Mouse (Mus musculus): ENCODE results near the gene Prc1.
"Not testable (repeated sequence)": the region's sequence is repeated elsewhere in the genome, so short reads cannot be mapped to it uniquely, and the experiment has no call there.

The Prc1 gene

DNA sequence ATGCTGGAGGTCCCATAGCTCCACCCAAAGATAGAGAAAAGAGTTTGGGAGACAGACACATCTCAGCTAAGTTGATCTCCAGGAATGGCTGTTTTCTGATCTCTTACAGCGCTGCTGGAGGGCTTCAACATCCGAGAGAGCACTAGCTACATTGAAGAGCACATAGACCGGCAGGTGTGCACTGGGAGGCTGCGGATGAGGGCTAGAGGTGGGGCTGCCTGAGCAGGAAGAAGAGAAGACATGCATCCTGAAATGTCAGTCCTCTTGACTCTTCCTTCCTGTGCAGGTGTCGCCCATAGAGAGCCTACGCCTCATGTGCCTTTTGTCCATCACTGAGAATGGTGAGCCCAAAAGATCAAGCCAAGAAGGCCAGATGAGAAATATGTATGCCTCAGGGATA is 8.5 kb upstream of the Prc1 start:
- DNase-seq (ENCODE audit: low read depth): no peak

GRCm38 (mm10) chr7:80287736-80288135 is 6.5 kb upstream of the Prc1 start:
- DNase-seq (ENCODE audit: low read depth): no peak

- DNase-seq (ENCODE audit: low read depth): no peak
Measured at GRCm38 (mm10) chr7:80294764-80295648, 756 bp downstream of the Prc1 start.

DNA sequence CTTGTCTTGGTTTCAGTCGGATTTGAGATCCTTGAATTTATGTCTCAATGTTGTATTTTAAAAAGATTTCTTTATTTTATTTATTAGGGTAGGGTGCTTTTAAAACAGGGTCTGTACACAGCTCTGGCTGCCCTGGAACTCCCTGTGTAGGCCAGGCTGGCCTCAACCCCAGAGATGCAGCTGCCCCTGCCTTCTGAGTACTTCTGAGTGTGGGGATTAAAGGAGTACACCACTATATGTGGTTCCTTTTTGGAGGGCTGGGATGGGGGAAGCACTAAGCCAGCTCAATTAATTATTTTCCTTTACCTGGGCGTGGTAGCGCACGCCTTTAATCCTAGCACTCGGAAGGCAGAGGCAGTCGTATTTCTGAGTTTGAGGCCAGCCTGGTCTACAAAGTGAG is 2.2 kb downstream of the Prc1 start:
- no peak for DNase-seq (ENCODE audit: low read depth)

DNA sequence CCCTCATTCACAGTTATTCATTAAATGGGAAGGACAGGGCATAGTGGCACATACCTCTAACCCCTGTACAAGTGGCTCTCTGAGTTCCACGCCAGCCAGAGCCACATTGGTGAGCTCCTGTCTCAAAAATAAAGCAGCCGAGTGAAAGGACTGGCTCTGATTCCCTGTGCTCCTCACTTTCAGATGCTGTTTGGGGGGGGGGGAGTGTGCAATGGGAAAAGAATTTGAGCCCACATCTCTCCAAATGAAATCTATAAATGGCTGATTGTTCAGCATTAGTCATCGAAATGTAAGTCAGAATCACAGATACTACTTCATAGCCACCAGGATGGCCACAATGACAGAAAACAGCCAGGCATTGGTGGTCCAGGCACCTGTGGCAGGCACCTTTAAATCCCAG is 2.8 kb downstream of the Prc1 start:
- DNase-seq (ENCODE audit: low read depth): no peak

GRCm38 (mm10) chr7:80298754-80299153 is 4.5 kb downstream of the Prc1 start:
- peak; percentile 22 for DNase-seq (ENCODE audit: low read depth)

- DNase-seq (ENCODE audit: low read depth): no peak
Measured at GRCm38 (mm10) chr7:80299568-80299967, 5.3 kb downstream of the Prc1 start.

- DNase-seq (ENCODE audit: low read depth): no peak
Measured at GRCm38 (mm10) chr7:80301522-80301921, 7.3 kb downstream of the Prc1 start.

DNA sequence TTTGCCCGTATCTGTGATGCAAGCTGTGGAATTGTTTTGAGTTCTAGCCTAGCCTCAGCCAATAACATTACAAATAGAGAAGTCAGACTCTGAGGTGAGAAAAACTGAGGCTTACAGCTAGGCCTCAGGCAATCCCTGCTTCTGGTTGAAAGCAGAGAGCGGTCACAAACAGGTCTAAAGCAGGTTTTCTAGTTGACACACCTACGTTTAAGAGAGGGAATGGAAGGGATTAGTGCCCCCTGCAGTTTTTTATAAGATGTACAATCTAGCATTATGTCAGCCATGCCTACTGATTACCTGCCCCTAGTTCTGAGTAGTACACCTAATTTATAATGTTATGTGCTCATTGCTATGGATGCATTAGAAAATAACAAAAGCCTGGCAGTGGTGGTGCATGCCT is 13.5 kb downstream of the Prc1 start:
- no peak for DNase-seq (ENCODE audit: low read depth)

DNA sequence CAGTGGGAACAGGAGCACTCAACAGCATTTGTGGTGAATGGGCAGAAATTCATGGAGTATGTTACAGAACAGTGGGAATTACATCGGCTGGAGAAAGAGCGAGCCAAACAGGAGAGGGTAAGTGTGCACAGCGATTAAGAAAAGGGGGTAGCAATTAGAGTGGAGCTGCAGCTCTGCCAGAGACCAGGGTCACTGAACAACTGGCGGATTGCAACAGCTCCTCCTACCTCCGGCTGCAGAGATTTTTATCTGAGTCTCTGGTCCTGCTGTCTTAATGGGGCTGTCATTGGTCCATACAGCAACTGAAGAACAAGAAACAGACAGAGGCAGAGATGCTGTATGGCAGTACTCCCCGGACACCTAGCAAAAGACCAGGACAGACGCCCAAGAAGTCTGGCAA is 16.5 kb downstream of the Prc1 start:
- DNase-seq (ENCODE audit: low read depth): no peak

DNA sequence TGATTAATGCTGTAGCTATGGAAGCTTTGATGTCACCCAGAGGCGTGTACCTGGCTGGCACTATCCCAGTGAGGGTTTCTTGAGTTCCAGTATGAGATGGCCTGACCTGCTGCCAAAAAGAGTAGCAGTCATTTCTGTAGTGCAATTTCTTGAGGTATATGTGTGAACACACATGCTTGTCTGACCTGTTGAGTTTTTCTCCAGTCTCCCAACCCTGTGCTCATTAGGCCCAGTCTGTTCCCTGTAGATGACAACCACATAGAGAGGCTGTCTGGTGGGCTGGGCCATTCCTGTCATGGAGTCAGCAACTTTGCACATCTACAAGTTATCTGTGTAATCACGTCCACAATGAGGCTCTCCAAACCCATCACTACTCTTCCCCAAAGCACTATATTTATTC is 21.5 kb downstream of the Prc1 start:
- DNase-seq (ENCODE audit: low read depth): no peak

DNA sequence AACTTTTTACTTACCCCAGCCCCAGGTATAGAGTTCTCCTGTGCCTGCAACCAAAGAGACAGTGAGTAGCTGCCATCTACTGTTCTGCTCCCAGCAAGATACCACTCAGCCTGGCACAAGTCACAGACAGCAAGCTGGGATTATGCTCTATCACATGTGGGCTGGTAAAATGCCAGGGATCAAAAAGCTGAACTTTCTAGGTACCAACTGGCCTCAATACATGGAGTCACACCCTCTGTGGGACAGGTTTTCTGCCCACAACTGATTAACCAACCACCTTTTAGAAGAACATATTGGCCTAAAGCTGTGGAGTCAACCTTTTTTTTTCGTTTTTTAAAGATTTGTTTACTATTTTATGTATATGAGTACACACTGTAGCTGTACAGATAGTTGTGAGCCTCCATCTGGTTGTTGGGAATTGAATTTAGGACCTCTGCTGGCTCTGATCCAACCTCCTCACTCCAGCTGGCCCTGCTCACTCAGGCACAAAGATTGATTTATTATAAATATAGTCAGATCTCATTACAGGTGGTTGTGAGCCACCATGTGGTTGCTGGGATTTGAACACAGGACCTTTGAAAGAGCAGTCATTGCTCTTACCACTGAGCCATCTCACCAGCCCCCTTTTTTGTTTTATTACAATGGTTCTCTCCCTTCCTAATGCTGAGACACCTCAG is 23.3 kb downstream of the Prc1 start:
- no peak for DNase-seq (ENCODE audit: low read depth)

DNA sequence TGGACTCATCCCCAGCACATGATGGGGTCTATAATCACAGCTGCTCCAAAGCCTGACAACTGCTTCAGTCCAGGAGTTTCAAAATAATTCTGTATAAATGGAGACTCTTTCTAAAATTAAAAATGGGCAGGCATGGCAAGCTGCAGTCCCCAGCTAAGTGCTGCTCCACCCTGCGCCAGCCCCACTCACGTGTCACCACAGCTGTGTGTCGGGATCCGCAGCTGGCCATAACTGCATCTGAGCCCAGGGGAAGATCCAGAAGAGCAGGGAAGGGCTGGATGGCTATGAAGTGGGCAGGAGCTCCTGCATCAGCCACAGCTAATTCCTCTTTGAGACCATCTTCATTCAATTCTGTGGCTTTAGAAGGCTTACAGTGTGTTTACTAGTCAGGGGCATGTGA is 24.4 kb downstream of the Prc1 start:
- no peak for DNase-seq (ENCODE audit: low read depth)

- no peak for DNase-seq (ENCODE audit: low read depth)
Measured at GRCm38 (mm10) chr7:80319846-80320496, 25.7 kb downstream of the Prc1 start.

GRCm38 (mm10) chr7:80323336-80323735 is 29.1 kb downstream of the Prc1 start:
- DNase-seq (ENCODE audit: low read depth): no peak

DNA sequence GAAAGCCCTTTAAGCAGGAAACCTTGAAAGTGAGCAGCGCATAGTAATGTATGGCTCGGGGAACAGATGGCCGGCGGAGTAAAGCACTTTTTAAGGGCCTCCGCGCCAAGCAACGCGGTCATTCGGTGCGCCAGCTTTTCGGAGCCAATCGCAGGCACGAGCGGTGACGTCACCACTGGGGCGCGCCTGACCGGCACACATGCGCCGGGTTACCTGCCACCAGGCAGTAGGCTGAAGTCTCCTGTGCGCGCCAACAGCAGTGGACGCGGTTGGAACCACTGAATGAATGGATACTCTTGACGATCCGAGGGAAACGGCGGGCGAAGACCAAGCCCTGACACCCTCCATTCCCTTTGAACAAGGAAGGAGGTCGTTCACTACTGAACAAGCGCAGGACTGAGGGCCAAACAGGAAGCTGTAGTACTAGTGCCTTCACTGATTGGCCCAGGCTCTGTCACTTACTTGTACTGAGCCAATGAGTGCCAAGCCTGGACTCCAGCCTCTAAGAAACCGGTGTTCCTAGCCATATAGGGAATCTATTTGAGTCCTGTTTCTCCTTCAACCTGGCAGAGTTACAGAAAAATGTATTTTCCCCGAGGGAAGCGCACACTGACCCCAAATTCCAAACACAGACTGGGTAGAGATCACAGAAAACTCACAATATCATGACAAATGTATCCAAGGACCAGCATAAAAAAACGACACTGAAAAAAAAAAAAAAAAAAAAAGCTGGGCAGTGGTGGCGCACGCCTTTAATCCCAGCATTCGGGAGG is 30.0 kb downstream of the Prc1 start, which contains the start of gene Rccd1:
TSS of gene Rccd1 (minus strand) at position 412 of the 773 bp plus-strand sequence.
- DNase-seq (ENCODE audit: low read depth): peak; percentile 95

DNA sequence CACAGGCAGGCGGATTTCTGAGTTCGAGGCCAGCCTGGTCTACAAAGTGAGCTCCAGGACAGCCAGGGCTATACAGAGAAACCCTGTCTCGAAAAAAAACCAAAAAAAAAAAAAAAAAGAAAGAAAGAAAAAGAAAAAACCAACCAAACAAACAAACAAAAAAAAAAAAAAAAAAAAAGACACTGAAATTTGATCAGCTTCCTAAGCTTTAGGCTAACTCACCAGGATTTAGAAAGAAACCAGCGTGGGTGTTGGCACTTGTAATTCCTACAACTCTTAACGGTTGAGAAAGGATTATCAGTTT is 30.5 kb downstream of the Prc1 start:
- DNase-seq (ENCODE audit: low read depth): not testable (repeated sequence)

DNA sequence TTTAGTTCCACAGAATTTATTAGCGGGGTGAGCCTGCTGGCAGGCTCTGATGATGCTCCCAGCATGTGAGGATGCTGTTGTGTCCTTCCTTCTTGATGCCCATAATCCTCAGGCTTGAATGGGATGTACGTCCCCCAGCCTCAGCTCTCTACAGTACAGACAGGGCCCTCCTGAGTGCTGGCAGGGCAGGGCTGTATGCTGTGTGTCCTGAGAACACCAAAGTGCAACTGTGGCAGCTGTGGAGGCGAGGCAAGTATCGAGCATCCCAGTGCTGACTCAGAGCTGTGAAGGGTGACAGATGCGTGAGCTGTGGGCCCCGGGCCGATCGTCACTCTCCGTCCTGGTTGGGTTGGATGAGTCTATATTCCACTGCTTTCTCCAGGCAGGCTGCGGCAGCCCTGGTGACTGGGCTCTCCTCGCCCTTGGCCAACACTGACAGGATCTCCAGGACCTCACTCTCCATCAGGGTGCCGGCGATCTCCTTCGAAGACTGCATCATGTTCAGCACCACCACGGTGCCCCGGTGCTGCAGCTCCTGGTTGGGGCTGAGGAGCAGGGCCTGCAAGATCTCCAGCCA is 31.1 kb downstream of the Prc1 start:
- DNase-seq (ENCODE audit: low read depth): no peak

- DNase-seq (ENCODE audit: low read depth): no peak
Measured at GRCm38 (mm10) chr7:80326076-80326475, 31.8 kb downstream of the Prc1 start.

DNA sequence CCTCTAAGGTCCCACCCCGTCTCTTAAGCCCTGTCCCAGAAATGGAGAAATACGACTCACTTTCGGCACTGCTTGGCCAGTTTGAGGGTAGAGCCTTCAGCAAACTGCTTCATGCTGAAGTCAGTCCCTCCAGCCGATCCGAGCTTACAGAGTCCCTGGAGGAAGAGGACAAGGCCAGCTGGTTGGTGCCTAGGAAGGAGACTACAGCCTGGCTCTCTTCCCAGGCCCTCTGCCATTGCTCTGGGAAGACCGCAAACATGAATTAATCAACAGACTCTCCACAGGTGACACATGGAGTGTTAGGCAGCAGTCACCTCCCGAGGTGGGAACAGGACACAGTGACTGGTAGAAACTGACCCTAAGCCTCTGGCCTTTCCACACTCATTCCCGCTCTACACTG is 36.0 kb downstream of the Prc1 start:
- no peak for DNase-seq (ENCODE audit: low read depth)

DNA sequence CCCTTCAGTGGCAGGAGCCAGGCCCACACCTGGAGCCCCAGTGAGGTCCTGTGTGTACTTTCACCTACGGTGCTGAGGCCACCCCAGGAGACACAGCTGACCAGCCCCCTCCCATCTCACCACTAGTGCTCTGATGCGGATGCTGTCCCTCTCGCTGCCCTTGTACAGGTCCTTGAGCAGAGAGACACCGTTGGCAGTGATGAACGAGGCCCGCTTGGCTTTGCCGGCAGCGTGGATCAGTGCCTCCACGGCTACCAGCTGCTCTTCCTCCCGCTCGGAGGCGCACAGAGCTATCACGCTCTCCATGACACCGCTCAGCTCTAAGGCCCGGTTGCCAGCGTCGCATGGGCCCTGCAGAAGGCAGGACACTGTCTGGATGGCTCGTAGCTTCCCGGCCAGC is 37.2 kb downstream of the Prc1 start:
- no peak for DNase-seq (ENCODE audit: low read depth)

DNA sequence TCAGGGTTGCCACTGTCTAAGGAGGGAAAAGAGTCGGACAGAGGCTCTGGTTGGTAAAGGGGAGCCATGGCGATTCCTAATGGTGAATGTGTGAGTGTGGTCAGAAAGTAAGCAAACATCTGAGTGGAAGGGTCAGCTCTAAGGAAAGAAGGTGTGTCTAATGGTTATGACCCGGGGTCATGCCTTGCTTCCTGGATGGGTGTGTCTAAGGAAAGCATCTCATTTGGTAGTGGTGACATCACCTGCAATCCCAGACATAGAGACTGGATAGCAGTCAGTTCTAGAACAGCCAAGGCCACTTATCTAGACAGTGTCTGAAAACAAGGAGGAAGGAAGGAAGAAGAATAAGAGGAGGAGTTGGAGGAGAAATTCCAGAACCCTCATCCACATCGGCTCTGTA is 40.6 kb downstream of the Prc1 start:
- no peak for DNase-seq (ENCODE audit: low read depth)
